Mouse (Mus musculus): ENCODE data around the gene Gna14. TPM values are rescaled to one million over a fixed set of nuclear protein-coding genes. Genes with fewer than 3 reads are reported as not detected.

Gna14 gene
- polyA plus RNA-seq, 1 experiment from 2014 or later: 0.83 TPM

DNA sequence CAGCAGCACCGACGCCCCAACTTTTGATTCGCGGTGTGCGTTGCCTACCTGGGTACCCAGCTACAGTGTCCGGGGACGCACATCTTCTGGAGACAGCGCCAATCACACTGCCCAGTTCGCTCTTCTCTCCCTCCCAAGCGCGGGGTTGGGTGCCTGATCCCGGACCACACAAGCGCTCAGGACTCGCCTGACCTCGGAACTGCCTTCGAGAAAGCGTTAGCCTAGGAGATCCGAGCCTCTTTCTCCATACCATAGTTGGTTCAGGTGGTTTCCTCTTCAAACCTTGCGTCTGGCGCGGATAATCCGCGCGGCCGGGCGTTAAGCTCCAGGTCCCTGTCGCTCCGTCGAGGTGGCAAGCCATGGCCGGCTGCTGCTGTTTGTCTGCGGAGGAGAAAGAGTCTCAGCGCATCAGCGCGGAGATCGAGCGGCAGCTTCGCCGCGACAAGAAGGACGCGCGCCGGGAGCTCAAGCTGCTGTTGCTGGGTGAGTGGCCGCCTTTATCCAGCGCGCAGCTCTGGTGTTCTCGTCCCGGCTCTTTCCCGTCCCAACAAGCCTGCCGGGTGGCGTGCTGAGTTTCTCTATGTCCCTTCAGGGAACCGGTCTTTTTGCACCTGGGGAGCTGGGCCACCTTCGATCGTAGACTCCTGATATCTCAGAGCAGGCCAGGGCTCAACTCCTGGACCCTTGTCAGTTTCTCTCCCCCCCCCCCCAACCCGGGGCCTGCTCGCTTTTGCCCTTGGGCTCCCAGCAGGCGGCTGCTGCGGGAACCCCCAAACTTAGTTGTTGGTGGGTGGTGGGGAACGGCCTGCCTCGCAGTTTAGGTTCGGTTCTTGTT lies 990 bp downstream of the Gna14 start:
- Histone ChIP-seq H3K4me2 (replicated peaks) (peak overlapping the region; percentile 72), H3K9me3 (no peaks in the 10 kb centered on the region), H3K9ac (0 out of 2 replicates have a peak overlapping the region, but pooled peaks have one; percentile 28), H3K4me1 (peaks cover 26% of the 10 kb centered on the region), H3K27me3 (peaks cover 44% of the 10 kb centered on the region), H3K27ac (no peak overlapping the region), H3K36me3 (no peaks in the 10 kb centered on the region), H3K4me3 (peak overlapping the region; percentile 43)
- ATAC-seq (ENCODE audit: insufficient number of reproducible peaks, insufficient read depth, low FRiP score, low TSS enrichment): 0 out of 2 replicates have a peak, but pooled peaks have one; percentile 7
- 2% methylated on average over 61 of the region's 61 CpGs for whole genome bisulfite sequencing

DNA sequence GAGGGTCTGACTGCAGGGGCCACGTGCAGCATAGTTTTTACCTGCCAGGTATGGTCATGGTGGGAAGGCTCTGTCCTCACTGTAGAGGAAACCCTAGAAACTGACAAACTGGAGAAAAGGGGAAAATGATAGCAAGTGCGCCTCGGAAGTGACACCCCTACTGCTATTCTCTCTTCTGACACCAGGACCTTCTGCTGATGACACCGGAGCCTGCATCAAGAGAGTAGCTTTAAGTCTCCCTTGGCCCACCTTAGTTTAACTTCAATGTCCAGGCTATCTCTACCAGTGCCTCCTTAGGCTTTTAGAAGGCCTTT lies 1.6 kb downstream of the Gna14 start:
- Histone ChIP-seq H3K4me3 (no peak overlapping the region), H3K9me3 (no peaks in the 10 kb centered on the region), H3K36me3 (no peaks in the 10 kb centered on the region), H3K9ac (no peak overlapping the region), H3K4me1 (peaks cover 26% of the 10 kb centered on the region), H3K4me2 (replicated peaks) (peak overlapping the region; percentile 72), H3K27ac (no peak overlapping the region), H3K27me3 (peaks cover 44% of the 10 kb centered on the region)
- 21% methylated on average over 4 of the region's 4 CpGs for WGBS
- ATAC-seq (ENCODE audit: insufficient number of reproducible peaks, insufficient read depth, low FRiP score, low TSS enrichment): no peak

DNA sequence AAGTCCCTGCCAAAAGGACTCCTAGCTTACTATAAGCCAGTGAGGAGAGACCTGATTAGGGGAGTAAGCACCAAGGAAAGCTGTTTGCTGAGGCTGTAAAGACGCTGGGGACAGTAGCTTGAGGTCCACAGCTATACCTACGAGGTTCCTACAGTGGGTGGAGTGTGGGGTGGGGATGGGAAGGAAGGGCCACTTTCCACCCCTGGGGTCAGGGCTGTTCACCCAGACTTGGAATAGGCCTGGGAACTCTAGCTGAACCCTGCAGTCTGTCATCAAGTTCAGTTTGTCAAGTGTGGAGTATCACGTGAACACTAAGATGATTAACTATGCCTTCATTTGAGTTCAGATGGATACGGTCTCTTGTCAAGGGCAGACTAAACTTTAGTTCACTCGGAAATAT lies 2.3 kb downstream of the Gna14 start:
- no peak for ATAC-seq (ENCODE audit: insufficient number of reproducible peaks, insufficient read depth, low FRiP score, low TSS enrichment)
- H3K4me2 ChIP-seq (replicated peaks): no peak overlapping the region
- peaks cover 26% of the 10 kb centered on the region for H3K4me1 ChIP-seq
- H3K9me3 ChIP-seq: no peaks in the 10 kb centered on the region
- H3K27me3 ChIP-seq: peaks cover 44% of the 10 kb centered on the region
- no peak overlapping the region for H3K9ac ChIP-seq
- WGBS: 54% methylated on average over 5 of the region's 5 CpGs
- H3K4me3 ChIP-seq: no peak overlapping the region
- H3K27ac ChIP-seq: no peak overlapping the region
- H3K36me3 ChIP-seq: no peaks in the 10 kb centered on the region

DNA sequence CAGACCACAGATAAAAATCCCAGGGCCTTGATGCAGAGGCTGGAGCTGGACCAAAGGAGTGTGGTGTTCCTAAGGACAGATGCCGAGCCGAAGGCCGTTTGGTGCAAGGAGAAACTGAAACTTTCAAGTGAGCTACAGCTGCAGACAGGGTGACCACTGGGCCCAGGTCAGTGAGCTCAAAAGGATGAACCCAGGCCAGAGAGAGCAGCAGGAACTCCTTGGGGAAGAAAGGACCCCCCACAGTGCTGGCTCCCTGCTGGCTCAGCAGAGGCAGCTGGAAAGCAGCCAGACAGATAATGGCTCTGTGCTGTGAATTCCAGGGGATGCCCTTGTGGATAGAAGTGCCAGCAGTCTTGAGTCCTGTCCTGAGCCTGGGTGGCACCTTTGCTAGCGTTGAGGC lies 3.7 kb downstream of the Gna14 start:
- H3K36me3 ChIP-seq: no peaks in the 10 kb centered on the region
- no peak overlapping the region for H3K27ac ChIP-seq
- peaks cover 44% of the 10 kb centered on the region for H3K27me3 ChIP-seq
- H3K4me1 ChIP-seq: peaks cover 26% of the 10 kb centered on the region
- H3K9ac ChIP-seq: no peak overlapping the region
- ATAC-seq (ENCODE audit: insufficient number of reproducible peaks, insufficient read depth, low FRiP score, low TSS enrichment): no peak
- no peak overlapping the region for H3K4me3 ChIP-seq
- H3K9me3 ChIP-seq: no peaks in the 10 kb centered on the region
- 61% methylated on average over 4 of the region's 4 CpGs for WGBS
- H3K4me2 ChIP-seq (replicated peaks): no peak overlapping the region

DNA sequence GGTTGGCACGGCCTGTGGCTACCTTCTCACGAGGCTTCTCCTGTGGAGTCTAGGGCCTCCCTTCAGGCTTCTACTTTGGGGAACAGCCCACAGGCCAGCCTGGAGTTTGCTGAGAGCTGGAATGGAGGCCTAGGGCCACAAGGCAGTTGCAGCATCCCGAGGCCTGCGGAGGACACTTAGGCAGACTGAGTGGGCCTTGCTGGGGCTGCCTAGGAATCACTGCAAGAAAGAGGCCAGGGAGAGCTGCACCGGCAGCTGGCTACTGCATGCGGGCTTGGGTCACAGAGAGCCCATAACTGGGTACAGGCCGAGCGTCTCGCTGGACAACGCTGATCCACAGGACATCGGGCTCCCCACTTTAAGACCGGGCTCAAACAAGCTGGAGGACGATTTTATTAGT lies 4.3 kb downstream of the Gna14 start:
- Histone ChIP-seq H3K36me3 (no peaks in the 10 kb centered on the region), H3K27me3 (peaks cover 40% of the 10 kb centered on the region), H3K27ac (no peak overlapping the region), H3K4me3 (no peak overlapping the region), H3K4me2 (replicated peaks) (no peak overlapping the region), H3K9me3 (no peaks in the 10 kb centered on the region), H3K4me1 (peaks cover 26% of the 10 kb centered on the region), H3K9ac (no peak overlapping the region)
- WGBS: 56% methylated on average over 13 of the region's 13 CpGs
- ATAC-seq (ENCODE audit: insufficient number of reproducible peaks, insufficient read depth, low FRiP score, low TSS enrichment): no peak

DNA sequence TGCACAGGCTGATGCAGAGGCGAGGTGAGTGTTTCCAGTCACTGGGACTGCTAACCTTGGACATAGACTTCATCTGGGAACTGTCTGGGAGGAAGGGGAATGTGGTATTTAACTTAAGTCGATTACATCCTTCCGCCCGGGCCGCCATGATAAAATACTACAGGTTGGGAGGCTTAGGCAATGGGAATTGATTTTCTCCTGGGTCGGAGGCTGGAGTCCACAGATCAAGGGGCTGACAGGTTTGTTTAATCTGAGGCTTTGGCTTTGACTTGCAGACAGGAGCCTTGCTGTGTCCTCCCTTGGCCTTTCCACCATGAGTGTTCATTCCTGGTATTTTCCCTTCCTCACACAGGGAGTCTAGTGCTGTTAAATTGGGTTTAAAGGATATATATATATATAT lies 5.8 kb downstream of the Gna14 start:
- 83% methylated on average over 6 of the region's 6 CpGs for WGBS
- Histone ChIP-seq H3K4me2 (replicated peaks) (no peak overlapping the region), H3K4me3 (no peak overlapping the region), H3K9ac (no peak overlapping the region), H3K36me3 (no peaks in the 10 kb centered on the region), H3K4me1 (peaks cover 12% of the 10 kb centered on the region), H3K9me3 (no peaks in the 10 kb centered on the region), H3K27ac (no peak overlapping the region), H3K27me3 (peaks cover 25% of the 10 kb centered on the region)
- ATAC-seq (ENCODE audit: insufficient number of reproducible peaks, insufficient read depth, low FRiP score, low TSS enrichment): no peak

DNA sequence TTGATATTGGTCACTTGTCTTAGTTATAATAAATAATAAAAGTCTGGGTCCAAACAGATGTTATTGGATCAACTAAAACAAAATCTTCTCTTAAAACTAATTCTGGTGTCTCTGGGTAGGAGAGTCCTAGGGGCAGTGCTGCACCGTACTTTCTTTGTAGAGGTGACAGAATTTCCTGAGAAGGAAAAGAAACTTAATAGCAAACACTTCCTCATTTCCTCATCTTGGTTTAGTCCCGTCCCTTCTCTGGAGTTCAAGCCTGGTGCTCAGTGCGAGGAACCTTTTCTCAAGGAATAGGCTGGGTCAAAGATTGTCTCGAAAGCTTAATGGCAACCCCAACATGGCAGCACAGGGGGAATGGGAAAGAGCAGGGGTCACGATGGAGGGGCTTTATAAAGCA lies 7.8 kb downstream of the Gna14 start:
- Histone ChIP-seq H3K9me3 (no peaks in the 10 kb centered on the region), H3K4me3 (no peak overlapping the region), H3K4me2 (replicated peaks) (no peak overlapping the region), H3K27ac (no peak overlapping the region), H3K27me3 (peaks cover 6% of the 10 kb centered on the region; the same call in 1 of the 2 replicates), H3K4me1 (peaks cover 9% of the 10 kb centered on the region), H3K9ac (no peak overlapping the region), H3K36me3 (no peaks in the 10 kb centered on the region)
- no peak for ATAC-seq (ENCODE audit: insufficient number of reproducible peaks, insufficient read depth, low FRiP score, low TSS enrichment)
- 84% methylated on average over 5 of the region's 5 CpGs for WGBS

DNA sequence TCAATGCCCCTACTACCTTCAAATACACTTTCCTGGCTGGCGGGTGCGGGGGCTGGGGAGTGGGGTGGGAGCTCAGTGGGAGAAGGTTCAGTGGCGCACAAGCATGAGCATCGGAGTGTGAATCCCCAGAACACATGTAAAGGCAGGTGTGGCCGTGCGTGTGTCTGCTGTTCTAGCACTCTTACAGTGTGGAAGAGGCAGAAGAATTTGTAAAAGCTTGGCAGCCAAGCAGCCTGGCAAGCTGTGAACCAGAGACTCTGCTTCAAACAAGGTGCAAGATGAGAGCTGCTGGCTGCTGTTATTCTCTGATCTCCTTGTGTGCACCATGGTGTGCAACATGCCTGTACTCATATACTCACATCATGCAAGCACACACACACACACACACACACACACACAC lies 11.1 kb downstream of the Gna14 start:
- H3K9me3 ChIP-seq: no peaks in the 10 kb centered on the region
- no peaks in the 10 kb centered on the region for H3K27me3 ChIP-seq
- H3K9ac ChIP-seq: no peak overlapping the region
- H3K27ac ChIP-seq: no peak overlapping the region
- no peak overlapping the region for H3K4me2 ChIP-seq (replicated peaks)
- 92% methylated on average over 6 of the region's 6 CpGs for WGBS
- H3K36me3 ChIP-seq: no peaks in the 10 kb centered on the region
- H3K4me3 ChIP-seq: no peak overlapping the region
- ATAC-seq (ENCODE audit: insufficient number of reproducible peaks, insufficient read depth, low FRiP score, low TSS enrichment): no peak
- no peaks in the 10 kb centered on the region for H3K4me1 ChIP-seq

DNA sequence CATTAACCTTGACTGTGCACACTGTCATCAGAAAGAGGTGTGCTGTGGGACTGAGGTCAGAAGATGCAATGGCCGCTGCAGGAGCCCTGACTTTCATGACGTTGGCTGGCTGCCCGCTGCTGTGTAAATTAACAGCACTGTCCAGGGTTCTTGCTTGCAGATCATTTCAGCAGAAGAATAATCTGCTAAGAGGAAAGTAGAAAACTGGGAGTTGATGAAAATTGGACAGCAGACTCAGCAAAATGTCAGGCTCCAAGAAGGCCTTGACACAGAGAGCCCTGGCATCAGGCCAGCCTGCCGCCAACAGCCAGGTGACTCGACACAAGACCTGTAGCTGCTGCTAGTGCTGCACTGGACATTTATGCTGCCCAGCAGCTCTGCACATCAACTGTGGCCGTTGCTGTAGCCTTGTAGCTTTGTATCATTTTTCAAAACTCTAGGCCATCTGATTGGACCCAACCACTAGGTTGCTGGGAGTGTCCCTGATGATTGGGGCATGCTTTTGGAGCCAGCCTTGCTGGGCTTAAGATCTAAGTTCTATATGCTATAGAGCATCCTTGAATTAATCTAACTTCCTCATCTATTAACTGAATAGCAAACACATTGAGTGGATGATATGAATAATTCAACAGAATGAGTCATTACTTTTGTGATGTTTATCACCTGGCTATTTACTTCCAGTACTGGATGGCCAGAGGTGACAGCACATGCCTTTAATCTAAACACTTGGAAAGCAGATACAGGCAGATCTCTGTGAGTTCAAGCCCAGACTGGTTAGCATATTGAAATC lies 12.5 kb downstream of the Gna14 start:
- H3K27ac ChIP-seq: no peak overlapping the region
- WGBS: 78% methylated on average over 6 of the region's 6 CpGs
- no peaks in the 10 kb centered on the region for H3K9me3 ChIP-seq
- no peaks in the 10 kb centered on the region for H3K27me3 ChIP-seq
- H3K4me3 ChIP-seq: no peak overlapping the region
- H3K4me1 ChIP-seq: no peaks in the 10 kb centered on the region
- no peak for ATAC-seq (ENCODE audit: insufficient number of reproducible peaks, insufficient read depth, low FRiP score, low TSS enrichment)
- H3K36me3 ChIP-seq: no peaks in the 10 kb centered on the region
- H3K9ac ChIP-seq: no peak overlapping the region
- H3K4me2 ChIP-seq (replicated peaks): no peak overlapping the region

DNA sequence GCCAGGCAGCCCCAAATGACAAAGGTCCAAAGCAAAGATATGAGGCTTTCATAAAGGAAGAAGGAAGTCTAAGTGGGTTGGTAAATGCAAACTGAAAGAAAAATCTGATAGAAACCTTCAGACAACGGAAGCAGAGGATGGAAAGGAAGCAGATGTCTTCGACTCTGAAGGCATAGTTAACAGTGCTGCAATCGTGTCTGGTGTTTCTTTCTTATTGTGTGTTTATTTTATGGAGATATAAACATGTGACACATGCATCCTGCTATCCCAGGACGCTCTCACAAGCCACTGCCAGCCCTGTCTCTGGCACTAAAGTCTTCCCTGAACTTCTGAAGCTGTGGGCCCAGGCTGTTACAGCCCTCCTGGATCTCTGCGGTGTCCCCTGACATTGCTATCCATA lies 13.2 kb downstream of the Gna14 start:
- H3K9me3 ChIP-seq: no peaks in the 10 kb centered on the region
- H3K4me3 ChIP-seq: no peak overlapping the region
- H3K4me2 ChIP-seq (replicated peaks): no peak overlapping the region
- H3K27ac ChIP-seq: no peak overlapping the region
- H3K27me3 ChIP-seq: no peaks in the 10 kb centered on the region
- H3K36me3 ChIP-seq: no peaks in the 10 kb centered on the region
- WGBS: 71% methylated on average over 5 of the region's 5 CpGs
- H3K9ac ChIP-seq: no peak overlapping the region
- ATAC-seq (ENCODE audit: insufficient number of reproducible peaks, insufficient read depth, low FRiP score, low TSS enrichment): no peak
- H3K4me1 ChIP-seq: no peaks in the 10 kb centered on the region

DNA sequence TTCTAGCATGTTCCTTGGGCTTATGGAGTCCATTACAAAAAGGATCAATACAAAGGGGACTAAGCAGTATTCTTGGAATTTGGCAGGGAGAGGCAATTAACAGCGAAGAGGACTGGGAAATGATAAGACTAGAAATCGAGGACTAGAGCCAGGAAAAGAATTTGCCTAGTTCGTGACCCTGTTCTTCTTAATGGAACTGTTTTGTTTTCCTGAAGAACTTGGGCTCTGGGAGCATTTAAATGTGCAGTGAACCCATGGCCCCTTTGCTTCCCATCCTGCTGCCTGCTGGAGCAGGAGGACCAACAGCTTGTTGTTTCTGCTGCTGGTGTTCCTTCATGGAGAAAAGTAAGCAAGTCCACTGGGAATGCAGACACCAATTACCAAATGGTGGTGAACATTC lies 15.3 kb downstream of the Gna14 start:
- no peaks in the 10 kb centered on the region for H3K36me3 ChIP-seq
- WGBS: 55% methylated on average over 3 of the region's 3 CpGs
- ATAC-seq (ENCODE audit: insufficient number of reproducible peaks, insufficient read depth, low FRiP score, low TSS enrichment): no peak

DNA sequence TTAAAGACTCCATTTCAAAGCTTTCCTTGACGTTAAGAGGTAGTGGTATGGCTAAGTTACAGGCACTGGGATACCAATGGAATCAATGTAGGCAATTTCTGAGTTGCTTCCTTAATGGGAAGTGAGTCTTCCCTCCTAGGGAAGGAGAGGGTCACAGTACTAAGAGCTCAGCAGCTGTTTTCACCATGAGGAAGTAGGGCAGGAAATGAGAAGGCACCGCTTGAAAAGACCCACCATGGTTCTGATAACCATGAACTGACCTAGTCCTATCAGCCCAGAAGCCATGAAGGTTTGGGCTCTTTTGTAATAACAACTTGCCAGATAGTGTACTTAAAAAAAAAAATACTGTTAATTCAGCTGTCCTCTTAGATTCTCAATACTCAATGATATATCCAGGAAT lies 20.6 kb downstream of the Gna14 start:
- no peak for ATAC-seq (ENCODE audit: insufficient number of reproducible peaks, insufficient read depth, low FRiP score, low TSS enrichment)
- no peaks in the 10 kb centered on the region for H3K27me3 ChIP-seq
- H3K4me3 ChIP-seq: no peak overlapping the region
- H3K9me3 ChIP-seq: no peaks in the 10 kb centered on the region
- no peak overlapping the region for H3K4me2 ChIP-seq (replicated peaks)
- WGBS: 80% methylated on average over 2 of the region's 2 CpGs
- no peak overlapping the region for H3K27ac ChIP-seq
- no peaks in the 10 kb centered on the region for H3K36me3 ChIP-seq
- no peaks in the 10 kb centered on the region for H3K4me1 ChIP-seq
- no peak overlapping the region for H3K9ac ChIP-seq

More for the DNA sequence above, 15.3 kb downstream of the Gna14 start:
- Histone ChIP-seq H3K9ac (no peak overlapping the region), H3K9me3 (no peaks in the 10 kb centered on the region), H3K4me1 (no peaks in the 10 kb centered on the region), H3K27me3 (no peaks in the 10 kb centered on the region), H3K4me2 (replicated peaks) (no peak overlapping the region), H3K4me3 (no peak overlapping the region), H3K27ac (no peak overlapping the region)

Measured in embryonic facial prominence, embryonic 12.5 days (tissue).